Mouse (Mus musculus): Measurements from ENCODE around the gene Poc1a. TPM values are rescaled to one million over a fixed set of nuclear protein-coding genes. Genes with fewer than 3 reads are reported as not detected.

Poc1a gene
- polyA plus RNA-seq, 1 experiment = 20.6 TPM

GRCm38 (mm10) chr9:106345630-106346029 is 64.8 kb downstream of the Poc1a start:
- H3K27me3 ChIP-seq (ENCODE audit: control insufficient read depth, insufficient read depth, insufficient read length) = no peaks in the 10 kb centered on the region
- no peak for TF ChIP-seq CTCF (IDR thresholded peaks at IDR 0.05; ENCODE audit: control insufficient read depth, insufficient read depth, insufficient read length)
- no peak for TF ChIP-seq FOSL1 (IDR thresholded peaks at IDR 0.05; ENCODE audit: insufficient read depth, low read length, poor library complexity, severe bottlenecking)
- no peak for TF ChIP-seq USF1 (IDR thresholded peaks at IDR 0.05; ENCODE audit: low read depth)
- TF ChIP-seq MAX (IDR thresholded peaks at IDR 0.05) = no peak
- no peak for TF ChIP-seq MYOG (IDR thresholded peaks at IDR 0.05; ENCODE audit: control insufficient read depth, extremely low read depth, insufficient read length)
- TF ChIP-seq MYOD1 (IDR thresholded peaks at IDR 0.05; ENCODE audit: control insufficient read depth, insufficient read length, low read depth) = no peak
- TF ChIP-seq CEBPB (IDR thresholded peaks at IDR 0.05; ENCODE audit: low read depth) = no peak
- H3K36me3 ChIP-seq (ENCODE audit: control insufficient read depth, insufficient read depth) = no peaks in the 10 kb centered on the region

DNA sequence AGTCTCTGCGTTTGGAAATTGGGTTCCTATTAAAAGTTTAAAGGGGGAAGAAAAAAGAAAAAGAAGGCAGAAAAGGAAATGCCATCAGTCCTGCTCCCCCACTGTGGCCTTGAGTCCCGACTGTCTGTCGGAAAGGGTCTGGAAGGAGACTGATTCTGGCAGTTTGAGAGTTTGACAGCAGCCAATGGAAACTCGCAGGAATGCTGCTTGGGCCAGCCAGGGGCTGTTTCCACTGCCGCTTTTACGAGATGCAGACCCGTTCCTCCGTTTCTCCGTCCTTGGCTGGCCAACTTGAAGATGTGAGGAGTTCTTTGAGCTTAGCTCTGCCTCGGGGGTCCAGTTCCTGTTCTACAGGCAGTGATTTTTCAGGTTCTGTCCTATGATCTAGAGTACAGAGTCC is 67.4 kb downstream of the Poc1a start:
- Histone ChIP-seq H3K79me3 (ENCODE audit: low read depth) (no peaks in the 10 kb centered on the region), H3K27me3 (ENCODE audit: control insufficient read depth, insufficient read depth, insufficient read length) (no peaks in the 10 kb centered on the region), H3ac (ENCODE audit: control insufficient read depth, insufficient read length, low read depth) (no peak overlapping the region), H3K79me2 (ENCODE audit: control insufficient read depth, insufficient read depth) (no peaks in the 10 kb centered on the region), H3K4me3 (ENCODE audit: insufficient read depth, poor library complexity, severe bottlenecking) (no peak overlapping the region), H3K36me3 (ENCODE audit: control insufficient read depth, insufficient read depth) (no peaks in the 10 kb centered on the region)
- TF ChIP-seq CTCF (IDR thresholded peaks at IDR 0.05; ENCODE audit: control insufficient read depth, insufficient read depth, insufficient read length) (no peak), CEBPB (IDR thresholded peaks at IDR 0.05; ENCODE audit: low read depth) (no peak), MAX (IDR thresholded peaks at IDR 0.05) (no peak), MYOG (IDR thresholded peaks at IDR 0.05; ENCODE audit: control insufficient read depth, extremely low read depth, insufficient read length) (no peak), MYOD1 (IDR thresholded peaks at IDR 0.05; ENCODE audit: control insufficient read depth, insufficient read length, low read depth) (no peak), USF1 (IDR thresholded peaks at IDR 0.05; ENCODE audit: low read depth) (no peak), FOSL1 (IDR thresholded peaks at IDR 0.05; ENCODE audit: insufficient read depth, low read length, poor library complexity, severe bottlenecking) (no peak)

More at GRCm38 (mm10) chr9:106345630-106346029, 64.8 kb downstream of the Poc1a start:
- Histone ChIP-seq H3K79me2 (ENCODE audit: control insufficient read depth, insufficient read depth) (no peaks in the 10 kb centered on the region), H3K4me3 (ENCODE audit: insufficient read depth, poor library complexity, severe bottlenecking) (no peak overlapping the region), H3K79me3 (ENCODE audit: low read depth) (no peaks in the 10 kb centered on the region), H3ac (ENCODE audit: control insufficient read depth, insufficient read length, low read depth) (peak overlapping the region; percentile 22)

- TF ChIP-seq CTCF (IDR thresholded peaks at IDR 0.05; ENCODE audit: control insufficient read depth, insufficient read depth, insufficient read length) (peak; percentile 40), MAX (IDR thresholded peaks at IDR 0.05) (no peak), FOSL1 (IDR thresholded peaks at IDR 0.05; ENCODE audit: insufficient read depth, low read length, poor library complexity, severe bottlenecking) (no peak)
- no peaks in the 10 kb centered on the region for H3K27me3 ChIP-seq (ENCODE audit: control insufficient read depth, insufficient read depth, insufficient read length)
- H3K79me3 ChIP-seq (ENCODE audit: low read depth) = no peaks in the 10 kb centered on the region
- no peaks in the 10 kb centered on the region for H3K36me3 ChIP-seq (ENCODE audit: control insufficient read depth, insufficient read depth)
- no peaks in the 10 kb centered on the region for H3K79me2 ChIP-seq (ENCODE audit: control insufficient read depth, insufficient read depth)
- no peak overlapping the region for H3ac ChIP-seq (ENCODE audit: control insufficient read depth, insufficient read length, low read depth)
- no peak overlapping the region for H3K4me3 ChIP-seq (ENCODE audit: insufficient read depth, poor library complexity, severe bottlenecking)
Measured at GRCm38 (mm10) chr9:106349075-106349474, 68.2 kb downstream of the Poc1a start.

- no peaks in the 10 kb centered on the region for H3K79me3 ChIP-seq (ENCODE audit: low read depth)
Measured at GRCm38 (mm10) chr9:106351178-106351577, 70.3 kb downstream of the Poc1a start.

DNA sequence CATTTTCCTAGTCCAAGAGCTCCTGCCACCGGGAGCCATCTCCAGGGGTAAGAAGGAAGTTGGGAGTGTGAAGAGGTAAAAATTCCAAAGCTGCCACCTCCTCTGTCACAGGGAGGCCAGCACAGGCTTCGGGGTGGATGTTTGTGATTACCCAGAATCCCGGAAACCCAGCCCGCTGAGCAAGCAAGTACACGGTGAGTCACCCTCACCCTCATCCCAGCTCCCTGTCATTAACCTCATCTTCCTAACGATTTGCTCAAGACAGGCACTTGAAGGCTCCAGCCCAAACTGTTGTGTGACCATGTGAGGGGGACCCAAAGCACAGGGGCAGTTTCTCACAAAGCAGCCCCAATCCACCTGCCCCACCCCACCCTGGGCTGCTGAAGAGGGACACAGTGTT is 72.9 kb downstream of the Poc1a start:
- no peaks in the 10 kb centered on the region for H3K27me3 ChIP-seq (ENCODE audit: control insufficient read depth, insufficient read depth, insufficient read length)
- no peaks in the 10 kb centered on the region for H3K79me3 ChIP-seq (ENCODE audit: low read depth)
- no peaks in the 10 kb centered on the region for H3K36me3 ChIP-seq (ENCODE audit: control insufficient read depth, insufficient read depth)
- H3K79me2 ChIP-seq (ENCODE audit: control insufficient read depth, insufficient read depth) = no peaks in the 10 kb centered on the region
- no peak overlapping the region for H3K4me3 ChIP-seq (ENCODE audit: insufficient read depth, poor library complexity, severe bottlenecking)
- TF ChIP-seq MYOD1 (IDR thresholded peaks at IDR 0.05; ENCODE audit: control insufficient read depth, insufficient read length, low read depth) (no peak), FOSL1 (IDR thresholded peaks at IDR 0.05; ENCODE audit: insufficient read depth, low read length, poor library complexity, severe bottlenecking) (peak; percentile 47)
- H3ac ChIP-seq (ENCODE audit: control insufficient read depth, insufficient read length, low read depth) = no peak overlapping the region

More at GRCm38 (mm10) chr9:106351178-106351577, 70.3 kb downstream of the Poc1a start:
- no peaks in the 10 kb centered on the region for H3K27me3 ChIP-seq (ENCODE audit: control insufficient read depth, insufficient read depth, insufficient read length)
- no peak overlapping the region for H3ac ChIP-seq (ENCODE audit: control insufficient read depth, insufficient read length, low read depth)
- no peak for TF ChIP-seq FOSL1 (IDR thresholded peaks at IDR 0.05; ENCODE audit: insufficient read depth, low read length, poor library complexity, severe bottlenecking)
- TF ChIP-seq MYOG (IDR thresholded peaks at IDR 0.05; ENCODE audit: control insufficient read depth, extremely low read depth, insufficient read length) = no peak
- TF ChIP-seq MAX (IDR thresholded peaks at IDR 0.05) = no peak
- TF ChIP-seq CEBPB (IDR thresholded peaks at IDR 0.05; ENCODE audit: low read depth) = no peak
- TF ChIP-seq USF1 (IDR thresholded peaks at IDR 0.05; ENCODE audit: low read depth) = no peak
- TF ChIP-seq MYOD1 (IDR thresholded peaks at IDR 0.05; ENCODE audit: control insufficient read depth, insufficient read length, low read depth) = no peak
- TF ChIP-seq CTCF (IDR thresholded peaks at IDR 0.05; ENCODE audit: control insufficient read depth, insufficient read depth, insufficient read length) = no peak
- H3K4me3 ChIP-seq (ENCODE audit: insufficient read depth, poor library complexity, severe bottlenecking) = no peak overlapping the region
- H3K36me3 ChIP-seq (ENCODE audit: control insufficient read depth, insufficient read depth) = no peaks in the 10 kb centered on the region
- no peaks in the 10 kb centered on the region for H3K79me2 ChIP-seq (ENCODE audit: control insufficient read depth, insufficient read depth)

DNA sequence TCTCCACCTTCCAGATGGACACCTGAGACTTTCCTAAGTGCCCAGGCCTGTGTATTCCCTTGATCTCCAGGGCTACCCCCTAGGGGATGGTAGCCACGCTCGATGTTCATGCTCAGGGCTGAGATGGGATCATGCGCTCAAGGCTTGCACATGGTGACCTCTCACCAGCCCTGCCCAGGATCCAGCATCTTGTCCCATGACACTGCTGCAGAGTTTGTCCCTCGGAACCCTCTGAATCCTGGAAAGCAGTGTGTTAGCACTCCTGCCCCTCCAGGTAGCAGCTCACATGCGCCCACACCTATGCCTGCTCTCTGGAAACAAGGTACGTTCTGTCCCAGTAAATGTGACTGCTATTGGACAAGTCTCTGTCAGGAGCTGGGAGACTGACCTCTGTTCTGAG is 73.9 kb downstream of the Poc1a start:
- H3K4me3 ChIP-seq (ENCODE audit: insufficient read depth, poor library complexity, severe bottlenecking) = no peak overlapping the region
- no peak overlapping the region for H3ac ChIP-seq (ENCODE audit: control insufficient read depth, insufficient read length, low read depth)
- H3K79me3 ChIP-seq (ENCODE audit: low read depth) = no peaks in the 10 kb centered on the region
- H3K79me2 ChIP-seq (ENCODE audit: control insufficient read depth, insufficient read depth) = no peaks in the 10 kb centered on the region
- H3K36me3 ChIP-seq (ENCODE audit: control insufficient read depth, insufficient read depth) = no peaks in the 10 kb centered on the region
- TF ChIP-seq FOSL1 (IDR thresholded peaks at IDR 0.05; ENCODE audit: insufficient read depth, low read length, poor library complexity, severe bottlenecking) (no peak), CEBPB (IDR thresholded peaks at IDR 0.05; ENCODE audit: low read depth) (no peak), MAX (IDR thresholded peaks at IDR 0.05) (no peak), USF1 (IDR thresholded peaks at IDR 0.05; ENCODE audit: low read depth) (no peak), CTCF (IDR thresholded peaks at IDR 0.05; ENCODE audit: control insufficient read depth, insufficient read depth, insufficient read length) (no peak), MYOG (IDR thresholded peaks at IDR 0.05; ENCODE audit: control insufficient read depth, extremely low read depth, insufficient read length) (no peak), MYOD1 (IDR thresholded peaks at IDR 0.05; ENCODE audit: control insufficient read depth, insufficient read length, low read depth) (no peak)
- no peaks in the 10 kb centered on the region for H3K27me3 ChIP-seq (ENCODE audit: control insufficient read depth, insufficient read depth, insufficient read length)
